Mouse (Mus musculus) liver, embryonic 14.5 days (tissue): ENCODE measurements around the gene Trpv2. TPM values are rescaled to one million over a fixed set of nuclear protein-coding genes. Genes with fewer than 3 reads are reported as not detected.

ENCODE experiments used
- ATAC-seq: fragments of 200-750 bp; cut with Nextera tagmentation; 2 replicates; pipeline ENCODE4 v1.8.0; 2017; ENCODE audit warnings: moderate number of reproducible peaks, mild to moderate bottlenecking, moderate library complexity; ENCODE audit not compliant: insufficient read depth
- DNase-seq, 3 experiments: peaks; one replicate each; pipeline ENCODE4 v3.0.0-alpha.2; 2012 to 2013; ENCODE audit warnings: low read depth in 3 of 3, low spot score in 3 of 3
- H3K27ac ChIP-seq: fragments of 300-500 bp; sonication (generic); 2 replicates; pipeline ENCODE4 v1.5.1; 2014; ENCODE audit warnings: moderate library complexity, mild to moderate bottlenecking, control low read depth, inconsistent platforms
- H3K27me3 ChIP-seq: fragments of 300-500 bp; sonication (generic); 2 replicates; pipeline ENCODE4 v1.6.1; 2014; ENCODE audit warnings: mild to moderate bottlenecking, low read length, moderate library complexity; ENCODE audit not compliant: control insufficient read depth, insufficient read depth
- H3K36me3 ChIP-seq: fragments of 300-500 bp; sonication (generic); replicated peaks from 2 replicates; pipeline ENCODE4 v1.6.1; 2014; ENCODE audit warnings: low read depth; ENCODE audit not compliant: control insufficient read depth, insufficient read depth
- H3K4me1 ChIP-seq, 2 experiments: fragments of 200-500 bp in 1 of 2; fragments of 300-500 bp in 1 of 2; sonication (generic) in 1 of 2; replicated peaks; 2 replicates each; pipeline ENCODE4 v1.6.1; 2012 to 2014; ENCODE audit warnings: antibody characterized with exemption in 1 of 2, inconsistent platforms in 1 of 2, low read length in 1 of 2; ENCODE audit not compliant: control insufficient read depth in 2 of 2, insufficient read depth in 2 of 2
- H3K4me2 ChIP-seq: fragments of 300-500 bp; sonication (generic); 2 replicates; pipeline ENCODE4 v1.6.1; 2014; ENCODE audit warnings: low read depth, mild to moderate bottlenecking, control low read depth, moderate library complexity
- H3K4me3 ChIP-seq, 2 experiments: fragments of 200-500 bp in 1 of 2; fragments of 300-500 bp in 1 of 2; sonication (generic) in 1 of 2; 2 replicates each; pipeline ENCODE4 v1.5.1; 2012 to 2014; ENCODE audit warnings: low read depth in 2 of 2, low read length in 2 of 2, mild to moderate bottlenecking in 2 of 2, control low read depth in 1 of 2, inconsistent platforms in 1 of 2, moderate library complexity in 1 of 2; ENCODE audit not compliant: insufficient read depth in 1 of 2
- H3K9ac ChIP-seq: fragments of 300-500 bp; sonication (generic); replicated peaks from 2 replicates; pipeline ENCODE4 v1.6.1; 2014; ENCODE audit warnings: mild to moderate bottlenecking, control low read depth, moderate library complexity
- H3K9me3 ChIP-seq: fragments of 300-500 bp; sonication (generic); 2 replicates; pipeline ENCODE4 v1.6.1; 2016; ENCODE audit warnings: low read length, mixed read lengths; ENCODE audit not compliant: control insufficient read depth
- CTCF ChIP-seq: IDR thresholded peaks from 2 replicates; pipeline ENCODE4 v1.5.1; 2016; ENCODE audit warnings: antibody characterized with exemption, low read depth, control low read depth
- EP300 ChIP-seq: IDR thresholded peaks from 2 replicates; pipeline ENCODE4 v1.6.1; 2016; ENCODE audit warnings: antibody characterized with exemption, low read depth
- WGBS: fragments of 180-500 bp; shearing (Covaris S2); extraction: QIAGEN DNeasy Blood & Tissue Kit; methylation state at CpG from one replicate; pipeline ENCODE4 v1.1.7; 2014; ENCODE audit not compliant: insufficient replicate concordance; 5-methylcytosine and 5-hydroxymethylcytosine counted together
- polyA plus RNA-seq, 2 experiments: library from polyadenylated mRNA; depleted of rRNA in 1 of 2; stranded (reverse) in 1 of 2; unstranded in 1 of 2; fragments of >200 nt; fragmentation: Nextera tagmentation in 1 of 2; extraction: Ambion mirVana in 1 of 2; gene quantifications; 2 replicates each; pipeline versions ENCODE4 v1.2.1 to v1.2.3; 2012 to 2014

Trpv2 gene
- polyA plus RNA-seq, 2 experiments = 3.5 to 4.6 TPM

DNA sequence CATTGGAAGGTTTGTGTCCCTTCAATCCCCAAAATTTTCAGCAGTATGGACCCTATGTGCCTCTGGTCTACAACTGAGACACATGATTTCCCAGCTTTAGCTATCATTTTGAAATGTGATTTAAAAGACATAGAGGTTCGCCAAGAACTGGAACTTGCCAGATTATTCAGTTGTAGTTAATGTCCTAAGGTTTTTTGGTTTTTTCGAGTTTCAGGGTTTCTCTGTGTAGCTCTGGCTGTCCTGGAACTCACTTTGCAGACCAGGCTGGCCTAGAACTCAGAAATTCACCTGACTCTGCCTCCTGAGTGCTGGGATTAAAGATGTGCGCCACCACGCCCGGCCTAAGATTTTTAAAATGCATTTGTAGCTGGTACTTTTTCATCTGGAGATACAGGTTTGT, 20.7 kb upstream of the Trpv2 start:
- H3K9ac ChIP-seq = peak overlapping the region; percentile 35
- peaks cover 21 to 24% of the 10 kb centered on the region in 2 experiments for H3K4me1 ChIP-seq
- TF ChIP-seq EP300 (no peak), CTCF (no peak)
- WGBS = 68% methylated on average over 5 of the region's 5 CpGs
- no peak for ATAC-seq
- H3K9me3 ChIP-seq = no peaks in the 10 kb centered on the region
- H3K27me3 ChIP-seq = no peaks in the 10 kb centered on the region
- peaks cover 26% of the 10 kb centered on the region for H3K36me3 ChIP-seq
- peak overlapping the region; percentile 31 to 55 for H3K4me3 ChIP-seq
- peak overlapping the region; percentile 80 for H3K4me2 ChIP-seq
- H3K27ac ChIP-seq = no peak overlapping the region
- DNase-seq = no peak

DNA sequence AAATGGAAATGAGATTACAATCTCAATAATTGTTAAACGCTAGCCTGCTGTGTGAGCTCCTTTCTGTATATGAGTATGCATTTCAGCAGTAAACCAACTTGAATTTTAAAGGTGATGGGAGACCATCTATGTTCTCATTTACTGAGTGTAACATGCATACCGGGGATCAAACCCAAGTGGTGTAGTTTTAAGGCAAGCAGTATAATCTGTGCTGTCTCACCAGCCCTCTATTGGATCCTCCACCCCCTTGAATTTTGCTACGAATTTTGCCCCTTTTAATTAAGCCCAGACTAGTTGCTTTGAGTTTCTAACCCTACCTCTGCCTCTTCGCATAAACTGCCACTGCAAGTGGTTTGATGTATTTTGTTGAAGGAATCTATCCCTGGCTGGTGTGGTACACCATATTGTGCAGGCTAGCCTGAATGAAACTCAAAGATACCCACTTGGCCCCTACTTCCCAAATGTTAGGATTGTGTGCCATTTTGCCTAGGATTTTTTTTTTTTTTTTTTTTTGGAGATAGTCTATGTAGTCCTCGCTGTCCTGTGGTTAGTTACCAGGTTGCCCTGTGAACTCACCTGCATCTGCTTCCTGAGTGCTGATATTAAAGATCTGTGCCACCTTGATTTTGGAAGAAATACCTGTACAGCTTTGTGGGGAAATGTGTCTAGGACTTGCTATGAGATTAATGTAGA, 20.0 kb upstream of the Trpv2 start:
- Histone ChIP-seq H3K4me2 (peak overlapping the region; percentile 80), H3K36me3 (peaks cover 26% of the 10 kb centered on the region), H3K9me3 (no peaks in the 10 kb centered on the region), H3K27me3 (no peaks in the 10 kb centered on the region), H3K27ac (no peak overlapping the region), H3K4me3 (peak overlapping the region; percentile 31 to 55; a peak in 3 of 4 replicates), H3K4me1 (peaks cover 16 to 20% of the 10 kb centered on the region in 2 experiments), H3K9ac (no peak overlapping the region)
- no peak for DNase-seq
- no peak for TF ChIP-seq EP300
- no peak for TF ChIP-seq CTCF
- ATAC-seq = no peak
- WGBS = 67% methylated on average over 5 of the region's 5 CpGs

GRCm38 (mm10) chr11:62554934-62555517, 19.3 kb upstream of the Trpv2 start:
- no peaks in the 10 kb centered on the region for H3K27me3 ChIP-seq
- no peak for ATAC-seq
- DNase-seq = no peak
- peaks cover 10 to 13% of the 10 kb centered on the region in 2 experiments for H3K4me1 ChIP-seq
- peak overlapping the region; percentile 13; the same call in 1 of the 2 replicates for H3K9ac ChIP-seq
- H3K4me2 ChIP-seq = peak overlapping the region; percentile 80; the same call in 1 of the 2 replicates
- H3K27ac ChIP-seq = no peak overlapping the region; the same call in 1 of the 2 replicates
- TF ChIP-seq EP300 (no peak), CTCF (no peak)
- H3K9me3 ChIP-seq = no peaks in the 10 kb centered on the region
- peaks cover 26% of the 10 kb centered on the region for H3K36me3 ChIP-seq
- H3K4me3 ChIP-seq = peak overlapping the region in 1 of 2 experiments; percentile 55; a peak in 2 of 4 replicates

DNA sequence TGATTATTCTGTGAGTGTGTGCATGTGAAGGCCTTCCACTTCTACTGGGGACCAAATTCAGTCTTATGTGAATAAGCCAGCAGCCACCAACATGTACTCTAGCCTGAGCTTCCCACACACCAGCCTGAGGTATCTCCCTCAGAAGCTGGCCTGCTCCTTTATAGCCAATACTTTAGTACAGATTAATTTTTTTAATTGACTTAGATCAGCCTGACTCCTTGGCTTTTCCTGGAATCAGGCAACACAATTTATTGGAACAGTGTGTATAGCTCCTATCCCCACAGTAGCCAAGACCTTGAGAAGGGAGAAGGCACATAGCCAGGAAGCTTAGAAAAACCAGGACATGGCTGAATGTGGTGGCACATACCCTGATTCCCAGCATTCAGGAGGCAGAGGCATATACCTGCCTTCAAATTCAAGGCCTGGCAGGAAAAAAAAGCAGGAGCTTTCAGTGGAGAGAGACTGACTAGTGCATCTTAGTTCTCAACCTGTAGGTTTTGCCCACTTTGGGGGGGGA, 18.3 kb upstream of the Trpv2 start:
- no peak overlapping the region for H3K4me3 ChIP-seq
- no peak overlapping the region for H3K4me2 ChIP-seq
- TF ChIP-seq EP300 = no peak
- H3K9ac ChIP-seq = no peak overlapping the region
- H3K36me3 ChIP-seq = peaks cover 26% of the 10 kb centered on the region
- H3K4me1 ChIP-seq = peaks cover 8 to 10% of the 10 kb centered on the region in 2 experiments; a peak in 3 of 4 replicates
- no peak for DNase-seq
- no peaks in the 10 kb centered on the region; the same call in 1 of the 2 replicates for H3K27me3 ChIP-seq
- no peak overlapping the region for H3K27ac ChIP-seq
- ATAC-seq = no peak
- H3K9me3 ChIP-seq = no peaks in the 10 kb centered on the region

DNA sequence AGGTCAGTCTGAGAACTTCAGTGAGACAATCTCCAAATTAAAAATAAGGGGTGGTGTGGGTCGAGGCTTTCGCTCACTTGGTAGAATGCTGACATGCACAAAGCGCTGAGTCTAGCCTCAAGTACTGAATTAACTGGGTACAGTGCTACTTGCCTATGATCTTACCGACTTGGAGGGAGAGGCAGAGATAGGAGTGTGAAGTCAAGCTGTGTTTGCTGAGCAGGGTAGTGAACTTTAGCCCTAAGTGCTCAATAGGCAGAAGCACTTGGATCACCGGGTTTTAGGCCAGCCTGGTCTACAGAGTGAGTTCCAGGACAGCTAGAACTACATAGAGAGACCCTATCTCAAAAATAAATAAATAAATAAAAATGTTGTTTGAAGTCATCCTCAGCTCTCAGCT, 17.1 kb upstream of the Trpv2 start:
- 57% methylated on average over 5 of the region's 5 CpGs for WGBS
- ATAC-seq (no peak), DNase-seq (no peak)
- Histone ChIP-seq H3K4me1 (peaks cover 8 to 10% of the 10 kb centered on the region in 2 experiments; a peak in 3 of 4 replicates), H3K9ac (no peak overlapping the region), H3K27me3 (no peaks in the 10 kb centered on the region; the same call in 1 of the 2 replicates), H3K4me2 (no peak overlapping the region), H3K4me3 (no peak overlapping the region), H3K9me3 (no peaks in the 10 kb centered on the region), H3K27ac (no peak overlapping the region), H3K36me3 (peaks cover 26% of the 10 kb centered on the region)
- TF ChIP-seq CTCF (no peak), EP300 (no peak)
